Mouse (Mus musculus): ENCODE data around the gene Elavl3. TPM values are rescaled to one million over a fixed set of nuclear protein-coding genes. Genes with fewer than 3 reads are reported as not detected.

Elavl3 gene
- total and polyA plus RNA-seq, 3 experiments = 0.15 to 1.1 TPM; not detected in 1

GRCm38 (mm10) chr9:22064341-22064740, 12.5 kb upstream of the Elavl3 start:
- H3K4me3 ChIP-seq (ENCODE audit: control insufficient read depth in 1 of 2, insufficient read depth in 1 of 2, low read depth in 2 of 2, low read length in 2 of 2) = no peak overlapping the region
- TF ChIP-seq POLR2A (IDR thresholded peaks at IDR 0.05; ENCODE audit: control insufficient read depth in 1 of 2, insufficient read depth in 1 of 2, low read depth in 1 of 2, low read length in 2 of 2, poor library complexity in 1 of 2) (0 out of 4 replicates have a peak, but pooled peaks of 1 of the 2 experiments have one; percentile 2), GATA1 (IDR thresholded peaks at IDR 0.05; ENCODE audit: low read depth, low read length) (no peak), ZMIZ1 (IDR thresholded peaks at IDR 0.05; ENCODE audit: low read depth, low read length) (no peak), RCOR1 (IDR thresholded peaks at IDR 0.05; ENCODE audit: low read depth, low read length) (no peak)
- no peak for DNase-seq (ENCODE audit: low read depth, low spot score)

GRCm38 (mm10) chr9:22061339-22061738, 9.5 kb upstream of the Elavl3 start:
- Histone ChIP-seq H3K27me3 (ENCODE audit: control insufficient read depth in 1 of 2, insufficient read depth in 2 of 2, low read length in 2 of 2) (no peaks in the 10 kb centered on the region), H3K4me1 (ENCODE audit: control insufficient read depth in 1 of 2, insufficient read depth in 2 of 2, low read length in 2 of 2) (no peaks in the 10 kb centered on the region), H3K9me3 (replicated peaks; ENCODE audit: insufficient read depth, low read length) (no peaks in the 10 kb centered on the region), H3K36me3 (ENCODE audit: control insufficient read depth in 1 of 2, insufficient read depth in 2 of 2, low read length in 2 of 2) (peaks cover 0 to 11% of the 10 kb centered on the region in 2 experiments; a peak in 2 of 4 replicates), H3K4me3 (ENCODE audit: control insufficient read depth in 1 of 2, insufficient read depth in 1 of 2, low read depth in 2 of 2, low read length in 2 of 2) (no peak overlapping the region), H3K79me2 (ENCODE audit: control insufficient read depth, insufficient read depth, low read length, poor library complexity) (no peaks in the 10 kb centered on the region), H3K9ac (ENCODE audit: control insufficient read depth, low read depth, low read length, poor library complexity, severe bottlenecking) (no peak overlapping the region), H3K27ac (ENCODE audit: control insufficient read depth, low read depth, low read length) (no peak overlapping the region)
- no peak for DNase-seq (ENCODE audit: low read depth, low spot score)
- TF ChIP-seq MAX (IDR thresholded peaks at IDR 0.05; ENCODE audit: low read length) (0 out of 2 replicates have a peak, but pooled peaks have one; percentile 7), CHD2 (IDR thresholded peaks at IDR 0.05; ENCODE audit: low read length) (no peak), GABPA (IDR thresholded peaks at IDR 0.05; ENCODE audit: low read depth, low read length) (no peak), ELF1 (IDR thresholded peaks at IDR 0.05; ENCODE audit: low read depth, low read length) (no peak), ZC3H11A (IDR thresholded peaks at IDR 0.05; ENCODE audit: low read depth, low read length) (no peak), RCOR1 (IDR thresholded peaks at IDR 0.05; ENCODE audit: low read depth, low read length) (no peak), CTCF (IDR thresholded peaks at IDR 0.05 in 2 of 3, conservative IDR thresholded peaks at IDR 0.05 in 1 of 3; ENCODE audit: control insufficient read depth in 1 of 3, insufficient read depth in 1 of 3, low read depth in 2 of 3, low read length in 3 of 3, poor library complexity in 1 of 3, severe bottlenecking in 1 of 3) (no peak)

More at GRCm38 (mm10) chr9:22064341-22064740, 12.5 kb upstream of the Elavl3 start:
- H3K4me1 ChIP-seq (ENCODE audit: control insufficient read depth in 1 of 2, insufficient read depth in 2 of 2, low read length in 2 of 2) = no peaks in the 10 kb centered on the region
- H3K27ac ChIP-seq (ENCODE audit: control insufficient read depth, low read depth, low read length) = no peak overlapping the region
- H3K79me2 ChIP-seq (ENCODE audit: control insufficient read depth, insufficient read depth, low read length, poor library complexity) = no peaks in the 10 kb centered on the region
- H3K36me3 ChIP-seq (ENCODE audit: control insufficient read depth in 1 of 2, insufficient read depth in 2 of 2, low read length in 2 of 2) = peaks cover 0 to 8% of the 10 kb centered on the region in 2 experiments; a peak in 2 of 4 replicates
- no peaks in the 10 kb centered on the region for H3K9me3 ChIP-seq (replicated peaks; ENCODE audit: insufficient read depth, low read length)
- no peaks in the 10 kb centered on the region for H3K27me3 ChIP-seq (ENCODE audit: control insufficient read depth in 1 of 2, insufficient read depth in 2 of 2, low read length in 2 of 2)
- no peak overlapping the region for H3K9ac ChIP-seq (ENCODE audit: control insufficient read depth, low read depth, low read length, poor library complexity, severe bottlenecking)

- Histone ChIP-seq H3K27ac (ENCODE audit: control insufficient read depth, low read depth, low read length) (no peak overlapping the region), H3K9ac (ENCODE audit: control insufficient read depth, low read depth, low read length, poor library complexity, severe bottlenecking) (no peak overlapping the region), H3K27me3 (ENCODE audit: control insufficient read depth in 1 of 2, insufficient read depth in 2 of 2, low read length in 2 of 2) (no peaks in the 10 kb centered on the region), H3K4me1 (ENCODE audit: control insufficient read depth in 1 of 2, insufficient read depth in 2 of 2, low read length in 2 of 2) (no peaks in the 10 kb centered on the region), H3K36me3 (ENCODE audit: control insufficient read depth in 1 of 2, insufficient read depth in 2 of 2, low read length in 2 of 2) (peaks cover 0 to 7% of the 10 kb centered on the region in 2 experiments; a peak in 2 of 4 replicates), H3K4me3 (ENCODE audit: control insufficient read depth in 1 of 2, insufficient read depth in 1 of 2, low read depth in 2 of 2, low read length in 2 of 2) (no peak overlapping the region), H3K9me3 (replicated peaks; ENCODE audit: insufficient read depth, low read length) (no peaks in the 10 kb centered on the region), H3K79me2 (ENCODE audit: control insufficient read depth, insufficient read depth, low read length, poor library complexity) (no peaks in the 10 kb centered on the region)
- TF ChIP-seq POLR2A (IDR thresholded peaks at IDR 0.05; ENCODE audit: control insufficient read depth in 1 of 2, insufficient read depth in 1 of 2, low read depth in 1 of 2, low read length in 2 of 2, poor library complexity in 1 of 2) (no peak), MAZ (IDR thresholded peaks at IDR 0.05; ENCODE audit: low read depth, low read length) (no peak), RCOR1 (IDR thresholded peaks at IDR 0.05; ENCODE audit: low read depth, low read length) (no peak), CHD1 (IDR thresholded peaks at IDR 0.05; ENCODE audit: low read depth, low read length) (no peak), MEF2A (IDR thresholded peaks at IDR 0.05; ENCODE audit: extremely low read depth, insufficient replicate concordance, low read depth, low read length, poor library complexity, severe bottlenecking) (no peak), ZKSCAN1 (IDR thresholded peaks at IDR 0.05; ENCODE audit: low read depth, low read length) (no peak), ZMIZ1 (IDR thresholded peaks at IDR 0.05; ENCODE audit: low read depth, low read length) (no peak), MYC (IDR thresholded peaks at IDR 0.05; ENCODE audit: low read depth, low read length) (no peak), CHD2 (IDR thresholded peaks at IDR 0.05; ENCODE audit: low read length) (no peak), JUND (IDR thresholded peaks at IDR 0.05; ENCODE audit: low read depth, low read length) (no peak), ETS1 (IDR thresholded peaks at IDR 0.05; ENCODE audit: low read depth, low read length) (no peak), SIN3A (IDR thresholded peaks at IDR 0.05; ENCODE audit: low read length) (no peak)
- DNase-seq (ENCODE audit: low read depth, low spot score) = no peak
Observed at GRCm38 (mm10) chr9:22058011-22058424, 6.2 kb upstream of the Elavl3 start.

Measured in MEL (cell line).